In genomic region chr9:70541584-70541983, GRCm38 (mm10) we compare ENCODE assay signal across 7 mouse cellular contexts. TPM values are rescaled to one million over a fixed set of nuclear protein-coding genes. Genes with fewer than 3 reads are reported as not detected.
DNase-seq lines count a peak whose midpoint lies in the region; ATAC-seq and TF ChIP-seq lines count a peak whose summit lies in the region.

No protein-coding gene starts in this region.

- no peak for DNase-seq in neural tube, embryonic 11.5 days (ENCODE audit: low spot score)
- no peak for DNase-seq in neural tube, embryonic 10.5 days (ENCODE audit: extremely low spot score, low spot score)
- DNase-seq in limb, embryonic 14.5 days (ENCODE audit: low spot score): no peak
- DNase-seq in stomach, postnatal 0 days (ENCODE audit: low spot score): peak; percentile 36
- DNase-seq in adrenal gland, adult (ENCODE audit: inconsistent age in 2 of 2, low spot score in 1 of 2): no peak
- DNase-seq in right cerebral cortex, postnatal 25 days: no peak

- no peak for TF ChIP-seq EP300 in stomach, postnatal 0 days (optimal IDR thresholded peaks at IDR 0.05)

- H3K4me1 ChIP-seq in neural tube, embryonic 11.5 days (ENCODE audit: control insufficient read depth, insufficient read depth, low read length): peaks cover 4% of the 10 kb centered on the region
- peaks cover 9% of the 10 kb centered on the region for H3K4me1 ChIP-seq in embryonic facial prominence, embryonic 15.5 days
- H3K4me1 ChIP-seq in limb, embryonic 14.5 days (ENCODE audit: control insufficient read depth, insufficient read depth, low read length): peaks cover 13% of the 10 kb centered on the region
- 0 out of 2 replicates have a peak, but pooled peaks cover 2% of the 10 kb centered on the region for H3K4me1 ChIP-seq in stomach, postnatal 0 days (replicated peaks; ENCODE audit: control insufficient read depth, insufficient read depth)

- H3K4me3 ChIP-seq in neural tube, embryonic 11.5 days (ENCODE audit: low read depth, low read length): peak overlapping the region; percentile 84
- peak overlapping the region; percentile 92 for H3K4me3 ChIP-seq in embryonic facial prominence, embryonic 15.5 days (replicated peaks)
- H3K4me3 ChIP-seq in limb, embryonic 14.5 days (replicated peaks; ENCODE audit: low read length): peak overlapping the region; percentile 76
- H3K4me3 ChIP-seq in stomach, postnatal 0 days (ENCODE audit: low read depth, low read length): peak overlapping the region; percentile 87

- H3K4me2 ChIP-seq in neural tube, embryonic 11.5 days (ENCODE audit: low read depth): peak overlapping the region; percentile 87
- peak overlapping the region; percentile 84 for H3K4me2 ChIP-seq in embryonic facial prominence, embryonic 15.5 days (replicated peaks)
- H3K4me2 ChIP-seq in limb, embryonic 14.5 days (replicated peaks; ENCODE audit: low read depth, low read length, severe bottlenecking): peak overlapping the region; percentile 89
- peak overlapping the region; percentile 93 for H3K4me2 ChIP-seq in stomach, postnatal 0 days (replicated peaks; ENCODE audit: low read depth)

- no peaks in the 10 kb centered on the region for H3K36me3 ChIP-seq in neural tube, embryonic 11.5 days (ENCODE audit: control insufficient read depth, insufficient read depth, low read length)
- no peaks in the 10 kb centered on the region for H3K36me3 ChIP-seq in embryonic facial prominence, embryonic 15.5 days
- no peaks in the 10 kb centered on the region for H3K36me3 ChIP-seq in limb, embryonic 14.5 days (ENCODE audit: control insufficient read depth, insufficient read depth, low read length)
- no peaks in the 10 kb centered on the region for H3K36me3 ChIP-seq in stomach, postnatal 0 days (ENCODE audit: control insufficient read depth, insufficient read depth, low read length)

- no peak overlapping the region for H3K27ac ChIP-seq in neural tube, embryonic 11.5 days (ENCODE audit: low read depth, low read length)
- no peak overlapping the region for H3K27ac ChIP-seq in embryonic facial prominence, embryonic 15.5 days (replicated peaks)
- H3K27ac ChIP-seq in limb, embryonic 14.5 days (replicated peaks; ENCODE audit: low read depth, low read length): no peak overlapping the region
- H3K27ac ChIP-seq in stomach, postnatal 0 days (replicated peaks): no peak overlapping the region

- no peaks in the 10 kb centered on the region for H3K27me3 ChIP-seq in neural tube, embryonic 11.5 days (ENCODE audit: control insufficient read depth, insufficient read depth, low read length)
- H3K27me3 ChIP-seq in embryonic facial prominence, embryonic 15.5 days: no peaks in the 10 kb centered on the region
- no peaks in the 10 kb centered on the region for H3K27me3 ChIP-seq in limb, embryonic 14.5 days (ENCODE audit: control insufficient read depth, insufficient read depth, low read length)
- no peaks in the 10 kb centered on the region for H3K27me3 ChIP-seq in stomach, postnatal 0 days (ENCODE audit: control insufficient read depth, insufficient read depth, low read length)

- no peak for TF ChIP-seq CTCF in stomach, postnatal 0 days (IDR thresholded peaks at IDR 0.05; ENCODE audit: low read depth)

- H3K9me3 ChIP-seq in neural tube, embryonic 11.5 days (ENCODE audit: control insufficient read depth, low read length): no peaks in the 10 kb centered on the region
- no peaks in the 10 kb centered on the region for H3K9me3 ChIP-seq in embryonic facial prominence, embryonic 15.5 days (replicated peaks)
- H3K9me3 ChIP-seq in limb, embryonic 14.5 days (ENCODE audit: control insufficient read depth, low read length): no peaks in the 10 kb centered on the region
- no peaks in the 10 kb centered on the region for H3K9me3 ChIP-seq in stomach, postnatal 0 days (ENCODE audit: control insufficient read depth, low read length)

- no peak overlapping the region for H3K9ac ChIP-seq in neural tube, embryonic 11.5 days (ENCODE audit: low read length)
- H3K9ac ChIP-seq in embryonic facial prominence, embryonic 15.5 days: no peak overlapping the region; the same call in 1 of the 2 replicates
- H3K9ac ChIP-seq in limb, embryonic 14.5 days (ENCODE audit: low read depth, low read length, severe bottlenecking): no peak overlapping the region
- H3K9ac ChIP-seq in stomach, postnatal 0 days (ENCODE audit: low read length): peak overlapping the region; percentile 91; the same call in 1 of the 2 replicates

- TF ChIP-seq POLR2A in limb, embryonic 14.5 days (IDR thresholded peaks at IDR 0.05; ENCODE audit: borderline replicate concordance, extremely low read depth, insufficient read depth, insufficient read length): no peak

- WGBS in neural tube, embryonic 11.5 days: 18% methylated on average over 6 of the region's 6 CpGs
- 7% methylated on average over 6 of the region's 6 CpGs for WGBS in embryonic facial prominence, embryonic 15.5 days
- WGBS in limb, embryonic 14.5 days: 9% methylated on average over 6 of the region's 6 CpGs
- 14% methylated on average over 6 of the region's 6 CpGs for WGBS in stomach, postnatal 0 days

- no peak for ATAC-seq in neural tube, embryonic 11.5 days (ENCODE audit: insufficient read depth, low FRiP score, low TSS enrichment)
- ATAC-seq in embryonic facial prominence, embryonic 15.5 days (ENCODE audit: insufficient number of reproducible peaks, low FRiP score, low TSS enrichment, low read depth): no peak
- ATAC-seq in limb, embryonic 14.5 days (ENCODE audit: low FRiP score, low read depth): no peak
- ATAC-seq in stomach, postnatal 0 days (ENCODE audit: low FRiP score, low TSS enrichment): no peak

RNA-seq across cellular contexts. Expression of gene Sltm, which starts 1.0 kb away (rescaled TPM):
- polyA plus RNA-seq in neural tube, embryonic 11.5 days (2014; fragmentation: Nextera tagmentation; extraction: Ambion mirVana): 63.3 and 70.7 TPM in 2 replicates
- 55.1 and 58.7 TPM in 2 replicates for polyA plus RNA-seq in embryonic facial prominence, embryonic 15.5 days (2015; fragmentation: Nextera tagmentation; extraction: Ambion mirVana)
- polyA plus RNA-seq in limb, embryonic 14.5 days (2012; rRNA removed): 33.9 and 52.8 TPM in 2 replicates
- 49.8 and 52.3 TPM in 2 replicates for polyA plus RNA-seq in limb, embryonic 14.5 days (2014; fragmentation: Nextera tagmentation; extraction: Ambion mirVana)
- polyA plus RNA-seq in stomach, postnatal 0 days (2015; fragmentation: Nextera tagmentation; extraction: Ambion mirVana): 22.0 and 22.5 TPM in 2 replicates

RNA-seq across cellular contexts. Expression of gene Rnf111, which starts 38.1 kb away (rescaled TPM):
- 44.5 and 46.2 TPM in 2 replicates for polyA plus RNA-seq in neural tube, embryonic 11.5 days (2014; fragmentation: Nextera tagmentation; extraction: Ambion mirVana)
- 27.8 and 28.9 TPM in 2 replicates for polyA plus RNA-seq in embryonic facial prominence, embryonic 15.5 days (2015; fragmentation: Nextera tagmentation; extraction: Ambion mirVana)
- polyA plus RNA-seq in limb, embryonic 14.5 days (2012; rRNA removed): 38.8 and 48.7 TPM in 2 replicates
- 25.3 and 29.9 TPM in 2 replicates for polyA plus RNA-seq in limb, embryonic 14.5 days (2014; fragmentation: Nextera tagmentation; extraction: Ambion mirVana)
- polyA plus RNA-seq in stomach, postnatal 0 days (2015; fragmentation: Nextera tagmentation; extraction: Ambion mirVana): 11.2 and 12.7 TPM in 2 replicates
